Mouse (Mus musculus): ENCODE measurements around the gene Cyp2w1.

Gene Cyp2w1

GRCm38 (mm10) chr5:139364911-139365571 lies 12.6 kb downstream of the Cyp2w1 start:
- no peak for DNase-seq (ENCODE audit: low spot score)

GRCm38 (mm10) chr5:139365827-139366226 lies 13.4 kb downstream of the Cyp2w1 start:
- no peak for DNase-seq (ENCODE audit: low spot score)

DNA sequence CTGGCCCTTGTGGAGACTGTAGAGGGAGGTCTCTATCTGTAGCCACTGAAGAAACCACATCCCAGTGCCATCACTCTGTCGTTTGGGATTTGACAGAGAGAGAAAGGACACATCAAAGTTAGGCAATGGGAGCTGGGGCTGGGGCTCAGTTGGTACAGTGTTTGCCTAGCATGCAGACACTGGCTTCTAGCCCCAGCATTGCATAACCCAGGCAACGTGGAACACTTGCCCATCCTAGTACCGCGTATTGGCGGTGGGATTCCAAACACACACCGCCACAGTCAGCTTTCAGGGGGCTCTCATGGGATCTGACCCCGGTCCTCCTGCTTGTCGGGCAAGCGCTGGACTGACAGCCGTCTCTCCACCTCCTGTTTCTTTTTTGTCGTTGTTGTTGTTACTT lies 14.1 kb downstream of the Cyp2w1 start:
- no peak for DNase-seq (ENCODE audit: low spot score)

DNA sequence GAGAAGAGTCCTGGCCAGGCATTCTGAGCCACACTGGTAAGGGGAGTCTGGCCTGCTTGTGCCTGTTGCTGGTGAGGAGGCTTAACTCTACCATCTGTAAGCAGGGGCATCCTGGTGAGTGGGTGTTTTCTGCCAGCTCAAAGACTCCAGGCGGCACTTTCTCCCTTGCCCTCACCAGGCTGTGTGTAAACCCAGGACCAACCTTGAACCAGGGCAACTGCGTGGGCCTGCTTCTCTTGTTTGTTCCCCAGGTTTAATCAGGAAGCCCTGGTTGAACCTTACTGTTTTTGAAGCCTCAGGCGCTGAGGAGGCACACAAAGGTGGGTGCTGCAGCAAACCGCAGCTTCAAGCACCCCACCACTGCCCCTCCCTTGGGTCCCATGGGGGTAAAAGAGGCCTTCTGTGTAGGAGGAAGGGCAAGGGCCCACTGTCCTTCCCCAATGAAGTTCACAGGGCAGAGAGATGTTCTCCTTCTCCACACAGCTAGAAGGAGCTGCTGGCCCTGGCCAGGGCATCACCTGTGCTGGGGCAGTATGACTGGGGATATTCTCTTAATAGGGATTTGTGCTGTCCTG lies 15.6 kb downstream of the Cyp2w1 start:
- no peak for DNase-seq (ENCODE audit: low spot score)

DNA sequence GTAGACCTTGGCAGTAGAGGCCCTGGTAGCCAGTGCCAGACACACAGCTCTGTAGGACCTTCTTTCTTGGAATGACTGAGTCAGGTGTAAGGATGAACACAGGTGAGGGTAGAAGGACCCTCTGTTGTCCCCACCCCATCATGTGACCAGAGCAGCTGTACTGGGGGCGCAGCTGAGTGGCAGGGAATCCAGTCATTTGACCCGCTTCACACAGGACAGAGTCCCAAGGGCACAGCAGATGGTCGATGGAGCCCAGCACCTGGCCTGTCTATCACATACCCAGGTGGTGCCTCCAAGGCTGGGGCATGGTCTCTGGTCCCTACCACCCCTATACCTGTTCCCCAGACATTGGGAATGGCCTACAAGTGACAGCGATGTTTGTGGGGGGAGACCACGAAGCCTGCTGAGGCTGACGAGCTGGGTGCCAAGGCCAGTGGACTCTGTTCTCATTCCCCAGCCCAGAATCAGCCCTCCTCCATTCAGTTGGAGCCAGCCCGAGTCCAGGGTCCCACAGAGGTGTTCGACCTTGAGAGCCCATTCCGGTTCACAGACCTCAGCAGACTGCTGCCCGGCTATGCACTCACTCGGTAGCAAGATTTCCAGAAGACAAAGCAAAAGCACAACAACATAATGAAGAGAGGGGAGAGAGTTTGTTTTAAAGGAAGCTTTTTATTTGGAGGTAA lies 16.4 kb downstream of the Cyp2w1 start:
- no peak for DNase-seq (ENCODE audit: low spot score)

DNA sequence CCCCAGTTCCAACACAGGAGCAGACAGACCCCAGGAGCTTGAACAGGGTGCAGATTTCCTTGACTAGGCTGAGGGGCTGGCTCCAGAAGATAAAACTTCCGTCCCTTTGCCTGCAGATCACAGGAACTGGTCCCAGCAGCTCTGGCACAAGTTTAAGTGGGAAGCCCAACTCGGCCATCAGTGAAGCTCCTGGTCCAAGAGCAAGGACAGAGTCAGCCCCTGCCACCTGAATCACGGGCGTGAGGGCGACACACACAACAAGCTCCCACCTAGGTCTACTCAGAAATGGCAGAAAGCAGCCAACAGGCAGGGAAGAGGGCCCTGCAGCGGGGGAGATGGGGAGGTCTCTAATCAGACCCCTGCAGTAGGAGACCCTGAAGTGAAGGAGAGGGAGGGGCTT lies 17.9 kb downstream of the Cyp2w1 start:
- DNase-seq (ENCODE audit: low spot score): no peak

DNA sequence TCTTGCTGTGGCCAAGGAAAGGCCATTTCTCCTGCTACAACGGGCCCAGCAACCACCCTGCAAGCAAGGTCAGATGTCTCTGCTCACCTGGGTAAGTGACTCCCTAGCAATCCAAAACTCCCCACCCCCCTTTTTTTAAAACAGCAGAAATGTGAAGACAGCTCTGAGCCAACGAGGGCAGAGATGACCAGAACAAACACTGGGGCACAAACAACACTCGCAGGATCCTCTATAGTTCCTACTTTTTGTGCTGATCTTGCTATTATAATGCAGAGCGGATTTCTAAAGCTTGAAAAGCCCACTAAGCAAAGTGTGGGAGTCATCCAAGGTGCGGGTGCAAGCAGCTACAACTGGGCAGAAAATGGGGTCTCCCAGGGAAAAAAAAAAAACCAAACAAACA lies 18.7 kb downstream of the Cyp2w1 start:
- DNase-seq (ENCODE audit: low spot score): no peak

GRCm38 (mm10) chr5:139371631-139372401 lies 19.4 kb downstream of the Cyp2w1 start:
- DNase-seq (ENCODE audit: low spot score): peak; percentile 91

DNA sequence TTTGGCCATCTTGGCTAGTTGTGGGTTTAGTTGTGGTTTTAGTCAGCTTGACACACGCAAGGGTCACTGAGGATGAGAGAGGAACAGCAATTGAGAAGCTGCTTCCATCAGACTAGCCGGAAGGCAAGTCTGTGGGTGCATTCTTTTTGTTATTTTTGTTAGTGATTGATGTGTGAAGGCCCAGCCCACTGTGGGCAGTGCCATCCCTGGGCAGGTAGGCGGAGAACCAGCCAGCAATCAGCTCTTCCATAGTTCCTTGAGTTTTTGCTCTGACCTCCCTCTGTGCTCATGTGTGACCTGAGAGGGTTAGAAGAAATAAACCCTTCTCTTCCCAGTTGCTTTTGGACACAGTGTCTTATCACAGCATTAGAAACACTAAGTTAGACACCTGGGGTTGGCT lies 20.7 kb downstream of the Cyp2w1 start:
- no peak for DNase-seq (ENCODE audit: low spot score)

DNA sequence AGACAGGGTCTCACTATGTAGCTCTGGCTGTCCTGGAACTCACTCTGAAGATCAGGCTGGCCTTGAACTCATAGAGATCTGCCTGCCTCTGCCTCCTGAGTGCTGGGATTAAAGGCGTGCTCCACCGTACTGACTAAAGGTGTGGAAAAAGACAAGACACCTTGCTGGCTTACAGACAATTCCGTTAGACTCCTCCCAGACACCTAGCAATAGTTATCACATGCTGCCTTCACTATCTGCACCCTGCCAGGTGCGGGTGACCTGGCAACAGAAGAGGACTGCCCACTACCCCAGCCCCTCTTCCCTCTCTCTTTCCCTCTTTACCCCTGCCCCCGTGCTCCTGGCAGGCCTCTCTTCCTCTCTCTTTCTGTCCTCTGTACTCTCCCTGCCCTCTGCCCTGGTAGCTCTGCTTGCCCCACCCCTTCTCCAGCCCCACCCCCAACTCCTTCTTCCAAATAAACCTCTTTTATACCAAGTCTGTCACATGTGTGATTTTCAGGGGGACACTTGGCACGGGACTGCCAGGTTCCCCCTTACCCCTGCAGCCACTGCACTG lies 21.6 kb downstream of the Cyp2w1 start:
- DNase-seq (ENCODE audit: low spot score): no peak

- no peak for DNase-seq (ENCODE audit: low spot score)
Measured at GRCm38 (mm10) chr5:139374841-139375240, 22.4 kb downstream of the Cyp2w1 start.

DNA sequence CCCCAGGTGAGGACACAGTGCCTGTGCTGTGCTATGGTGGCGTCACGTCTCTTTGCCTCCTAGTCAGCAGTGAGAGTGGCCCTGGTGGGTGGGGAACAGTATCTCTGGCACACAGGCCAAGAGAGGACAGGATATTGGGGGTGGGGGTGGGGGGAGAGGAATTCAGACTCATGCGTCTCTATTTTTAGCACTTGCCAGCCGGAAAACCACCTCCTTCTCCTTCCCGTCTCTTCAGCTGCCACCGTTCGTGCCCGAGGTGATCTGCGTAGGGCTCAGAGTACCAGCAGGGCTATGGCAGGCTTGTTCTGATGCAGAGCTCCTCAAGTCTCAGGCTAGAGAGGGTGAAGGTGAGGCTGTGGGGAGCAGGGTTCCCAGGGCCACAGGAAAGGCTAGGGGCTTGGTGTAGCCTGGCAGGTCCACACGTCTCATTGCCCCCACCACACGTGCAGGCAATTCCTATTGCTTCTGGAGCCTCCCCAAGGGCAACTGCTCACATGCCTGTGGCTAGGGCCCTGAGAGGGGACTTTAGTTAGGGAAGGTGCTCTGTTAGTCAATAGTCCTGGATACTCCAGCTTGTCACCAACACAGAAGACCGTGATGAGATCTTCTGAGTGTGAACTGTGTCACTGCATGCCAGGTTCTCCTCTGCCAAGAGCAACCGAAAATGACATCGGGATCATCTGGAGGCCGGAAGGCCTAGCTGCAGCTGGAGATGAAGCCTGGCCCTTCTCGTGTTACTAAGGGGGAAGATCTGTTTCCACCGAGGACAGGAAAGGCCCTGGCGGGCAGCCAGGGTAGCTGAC lies 25.3 kb downstream of the Cyp2w1 start, which contains the start of gene Gpr146:
TSS of gene Gpr146 (plus strand) at position 230 of the 803 bp plus-strand sequence.
- peak; percentile 62 for DNase-seq (ENCODE audit: low spot score)

GRCm38 (mm10) chr5:139378271-139378556 lies 25.8 kb downstream of the Cyp2w1 start:
- no peak for DNase-seq (ENCODE audit: low spot score)

DNA sequence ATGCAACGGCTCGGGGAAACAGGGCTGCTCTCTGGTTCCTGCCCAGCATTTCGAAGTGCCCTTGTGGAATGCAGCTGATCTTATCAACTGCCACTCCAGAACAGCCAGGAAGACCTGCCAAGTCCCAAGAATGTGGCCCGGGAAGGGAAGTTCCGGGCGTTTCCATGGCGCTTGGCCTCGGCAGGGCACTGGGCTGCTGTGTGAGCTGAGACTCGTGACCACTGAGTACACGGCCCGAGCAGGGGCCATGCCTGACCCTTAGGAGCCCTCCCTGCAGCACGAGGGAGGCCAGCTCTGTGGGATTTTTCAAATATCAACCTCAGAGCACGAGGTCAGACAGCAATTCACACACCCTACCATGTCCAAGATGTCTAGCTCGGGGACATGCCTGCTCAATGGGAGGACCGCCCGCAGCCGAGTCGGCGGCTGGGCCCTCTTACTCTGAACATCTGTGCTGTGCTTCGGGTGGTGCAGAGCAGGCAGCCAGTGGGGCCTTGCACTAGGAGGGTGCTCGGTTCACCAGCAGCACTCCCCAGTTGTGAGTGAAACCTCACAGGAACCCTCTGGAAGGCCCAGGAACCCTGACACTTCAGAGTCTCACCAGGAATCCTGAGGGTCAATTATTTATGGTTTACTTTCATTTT lies 26.7 kb downstream of the Cyp2w1 start:
- DNase-seq (ENCODE audit: low spot score): peak; percentile 81

DNA sequence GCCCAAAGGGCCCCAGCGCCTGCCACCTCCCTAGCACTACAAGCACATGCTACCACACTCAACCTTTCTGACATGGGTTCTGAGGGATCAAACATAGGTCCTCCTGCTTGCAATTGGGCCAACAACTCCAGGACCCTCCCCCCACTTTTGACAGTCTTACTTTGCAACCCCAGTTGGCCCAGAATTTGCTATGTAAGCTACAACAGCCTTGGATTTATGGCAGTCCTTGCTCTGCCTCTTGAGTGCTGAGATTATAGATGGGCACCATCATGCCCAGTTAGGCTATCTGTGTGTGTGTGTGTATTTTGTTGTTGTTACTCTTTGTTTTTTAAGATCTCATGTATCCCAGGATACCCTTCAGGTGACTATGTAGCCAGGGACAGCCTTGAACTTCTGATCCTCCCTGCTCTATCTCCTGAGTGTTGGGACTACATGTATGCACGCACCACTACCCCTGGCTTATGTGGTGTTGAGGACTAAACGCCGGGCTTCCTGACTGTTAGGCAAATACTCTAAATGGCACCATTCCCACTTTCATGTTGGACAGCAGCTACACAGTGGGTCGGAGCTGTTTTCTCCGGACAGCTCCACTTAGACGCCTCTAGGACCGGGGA lies 27.5 kb downstream of the Cyp2w1 start:
- no peak for DNase-seq (ENCODE audit: low spot score)

DNA sequence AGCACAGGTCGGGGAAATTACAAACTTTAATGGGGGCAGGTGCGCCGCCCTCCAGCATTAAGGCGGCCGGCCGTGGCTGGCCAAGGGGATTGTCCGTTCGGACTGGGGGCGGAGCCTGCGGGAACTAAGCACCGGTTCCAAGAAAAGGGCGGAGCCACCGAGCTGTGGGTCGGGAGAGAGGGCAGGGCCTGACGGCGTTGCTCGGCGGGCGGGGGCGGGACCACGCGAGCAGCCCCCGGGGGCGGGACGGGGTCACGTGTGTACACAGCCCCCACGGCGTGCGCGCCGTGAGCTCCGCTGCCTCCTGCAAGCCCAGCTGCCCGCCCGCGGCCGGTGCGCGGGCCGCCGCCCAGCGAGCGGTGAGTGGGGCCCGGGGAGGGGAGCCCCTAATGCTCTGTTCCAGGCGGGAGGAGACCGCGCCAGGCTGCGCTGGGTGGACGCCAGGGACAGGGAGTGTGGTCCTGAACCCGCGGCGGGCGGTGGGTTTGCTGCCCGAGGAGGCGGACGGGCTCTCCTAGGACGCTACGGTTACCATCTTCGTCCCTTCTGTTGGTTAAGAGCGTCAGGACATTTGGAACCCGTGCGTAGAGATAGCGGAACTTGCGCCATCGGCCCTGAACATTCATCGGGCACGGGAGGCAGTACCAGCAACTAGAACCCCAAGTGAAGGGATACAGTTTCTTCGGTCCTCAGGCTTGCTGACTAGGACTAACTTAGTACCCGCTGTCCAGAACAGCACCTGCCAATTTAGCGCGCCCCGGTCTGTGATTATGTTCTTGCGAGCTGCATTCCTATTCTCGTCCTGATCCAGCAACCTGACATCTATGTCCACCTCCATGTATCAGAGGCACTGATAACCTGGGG lies 28.2 kb downstream of the Cyp2w1 start:
- DNase-seq (ENCODE audit: low spot score): peak; percentile 96

DNA sequence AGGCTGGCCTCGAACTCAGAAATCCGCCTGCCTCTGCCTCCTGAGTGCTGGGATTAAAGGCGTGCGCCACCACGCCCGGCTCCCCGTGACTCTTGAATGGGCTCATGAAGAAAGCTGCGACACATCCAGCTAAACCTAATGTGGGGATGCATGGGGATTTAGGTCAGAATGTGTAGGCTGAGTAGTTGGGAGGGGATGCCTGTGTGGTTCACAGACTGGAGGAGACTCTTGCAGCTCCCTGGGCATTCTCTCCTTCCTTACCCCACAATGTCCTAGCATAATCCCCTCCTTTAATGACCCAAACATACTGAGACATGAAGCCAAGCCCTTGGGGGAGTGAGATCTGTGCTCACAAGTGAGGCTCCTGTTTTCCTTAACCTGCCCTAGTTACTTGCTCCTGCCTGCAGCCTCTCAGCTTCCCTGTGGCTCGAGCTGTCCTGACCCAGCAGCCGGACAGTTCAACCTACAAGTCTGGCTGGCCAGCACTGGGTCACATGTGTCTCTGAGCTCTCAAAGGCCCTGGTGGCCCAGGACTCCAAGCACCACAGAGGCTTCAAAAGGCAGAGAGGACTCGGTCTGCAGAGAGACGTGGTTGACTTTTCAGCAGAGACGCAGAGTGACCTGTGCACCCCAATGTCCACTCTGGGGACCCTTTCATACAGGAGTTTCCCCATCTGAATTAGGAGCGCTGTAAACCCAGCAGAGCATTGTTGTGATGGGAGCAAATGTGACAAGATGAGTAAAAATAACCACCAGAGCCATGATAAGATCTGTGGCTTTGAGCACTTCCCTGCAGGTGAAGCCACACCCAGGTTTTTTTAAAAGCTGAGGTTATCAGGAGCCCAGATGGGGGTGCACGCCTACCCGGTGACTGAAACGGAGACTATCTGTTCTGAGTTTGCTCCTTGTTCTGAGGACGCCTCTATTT lies 29.4 kb downstream of the Cyp2w1 start:
- no peak for DNase-seq (ENCODE audit: low spot score)

GRCm38 (mm10) chr5:139382760-139383159 lies 30.3 kb downstream of the Cyp2w1 start:
- no peak for DNase-seq (ENCODE audit: low spot score)

GRCm38 (mm10) chr5:139383234-139383633 lies 30.8 kb downstream of the Cyp2w1 start:
- DNase-seq (ENCODE audit: low spot score): no peak
